Mouse (Mus musculus): ENCODE data around the gene Nos3. TPM values are rescaled to one million over a fixed set of nuclear protein-coding genes. Genes with fewer than 3 reads are reported as not detected.

Nos3 gene
- total and polyA plus RNA-seq, 3 experiments, result 0.30 to 0.36 (median 0.31) TPM

DNA sequence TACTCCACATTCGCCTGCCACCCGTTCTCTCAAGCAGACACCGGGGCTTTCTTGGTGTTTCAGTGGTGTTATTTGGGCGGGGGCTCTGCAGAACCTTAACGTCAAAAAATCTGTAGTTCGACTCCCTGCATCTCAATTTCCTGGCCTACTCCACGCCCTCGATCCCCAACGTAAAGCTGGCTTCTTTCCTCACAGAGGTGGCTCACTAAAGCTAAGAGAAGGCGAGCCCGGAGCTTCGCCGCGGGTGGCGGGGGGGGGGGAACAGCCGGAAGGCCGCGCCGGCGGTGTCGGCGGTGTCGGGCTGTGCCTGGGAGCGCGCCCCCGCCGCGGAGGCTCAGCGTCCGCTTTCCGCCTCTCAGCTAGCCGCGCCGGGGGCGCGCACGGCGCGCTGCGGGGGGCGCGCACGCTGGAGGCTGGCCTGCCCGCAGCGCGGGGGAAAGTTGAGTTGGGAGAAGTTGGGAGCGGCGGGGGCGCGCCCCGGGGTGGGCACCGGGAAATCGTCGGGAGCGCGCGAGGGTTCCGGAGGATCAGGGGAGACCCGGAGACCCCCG is 60.3 kb downstream of the Nos3 start:
- Histone ChIP-seq H3K9ac (ENCODE audit: insufficient read depth, low read depth) (peak overlapping the region; percentile 97), H3K27me3 (replicated peaks) (no peaks in the 10 kb centered on the region), H3K79me2 (replicated peaks; ENCODE audit: control insufficient read depth, extremely low read depth, insufficient read depth, poor library complexity, severe bottlenecking) (peaks cover 10% of the 10 kb centered on the region; the same call in 1 of the 2 replicates), H3K27ac (ENCODE audit: insufficient read depth, low read depth) (peak overlapping the region; percentile 10; the same call in 1 of the 2 replicates), H3K4me1 (ENCODE audit: control insufficient read depth in 1 of 2, insufficient read depth in 2 of 2) (peaks cover 16 to 41% of the 10 kb centered on the region in 2 experiments), H3K4me3 (replicated peaks in 1 of 3; ENCODE audit: low read depth in 2 of 3, low read length in 2 of 3, poor library complexity in 1 of 3) (peak overlapping the region; percentile 68 to 94 (median 86)), H3K4me2 (ENCODE audit: insufficient read depth, low read depth, poor library complexity, severe bottlenecking) (peak overlapping the region; percentile 84), H3K36me3 (replicated peaks in 1 of 2; ENCODE audit: control insufficient read depth in 1 of 2, insufficient read depth in 1 of 2, low read length in 1 of 2) (peaks cover 14 to 43% of the 10 kb centered on the region in 2 experiments), H3K9me3 (replicated peaks; ENCODE audit: low read length) (no peaks in the 10 kb centered on the region)
- dilution Hi-C loops (cut with MboI; ENCODE audit: extremely low pct_ligation_motif_present, extremely low pct_unique_long_range_greater_than_20kb, low sequenced_read_pairs), result no loop called here
- in situ Hi-C loops (cut with MboI; ENCODE audit: low pct_ligation_motif_present, low pct_unique_long_range_greater_than_20kb, low sequenced_read_pairs), result loop anchor here (5.0 kb wide), 1 partner anchor 32 kb away; no protein-coding TSS in a partner anchor
- TF ChIP-seq HCFC1 (IDR thresholded peaks at IDR 0.05; ENCODE audit: low read depth, low read length), result peak; percentile 29; the same call in 1 of the 2 replicates
- TF ChIP-seq ELF1 (IDR thresholded peaks at IDR 0.05; ENCODE audit: low read depth, low read length), result peak; percentile 66
- TF ChIP-seq NRF1 (IDR thresholded peaks at IDR 0.05; ENCODE audit: low read depth, low read length), result peak; percentile 37; the same call in 1 of the 2 replicates
- TF ChIP-seq MAFK (IDR thresholded peaks at IDR 0.05; ENCODE audit: insufficient replicate concordance, low read length), result no peak
- TF ChIP-seq POLR2A (IDR thresholded peaks at IDR 0.05; ENCODE audit: low read depth, low read length), result peak; percentile 66
- TF ChIP-seq TCF12 (IDR thresholded peaks at IDR 0.05; ENCODE audit: low read depth, low read length), result peak; percentile 40; the same call in 1 of the 2 replicates
- TF ChIP-seq NELFE (IDR thresholded peaks at IDR 0.05; ENCODE audit: low read depth, low read length), result peak; percentile 57
- peak; percentile 10; the same call in 1 of the 2 replicates for TF ChIP-seq MAZ (IDR thresholded peaks at IDR 0.05; ENCODE audit: low read depth, low read length)
- no peak for TF ChIP-seq RAD21 (IDR thresholded peaks at IDR 0.05; ENCODE audit: low read depth, low read length)
- peak; percentile 74 for DNase-seq (ENCODE audit: extremely low read depth)

- in situ Hi-C loops (cut with MboI; ENCODE audit: low pct_ligation_motif_present, low pct_unique_long_range_greater_than_20kb, low sequenced_read_pairs), result no loop called here
- dilution Hi-C loops (cut with MboI; ENCODE audit: extremely low pct_ligation_motif_present, extremely low pct_unique_long_range_greater_than_20kb, low sequenced_read_pairs), result no loop called here
- no peaks in the 10 kb centered on the region for H3K9me3 ChIP-seq (replicated peaks; ENCODE audit: low read length)
- H3K4me2 ChIP-seq (ENCODE audit: insufficient read depth, low read depth, poor library complexity, severe bottlenecking), result peak overlapping the region; percentile 55
- H3K36me3 ChIP-seq (replicated peaks in 1 of 2; ENCODE audit: control insufficient read depth in 1 of 2, insufficient read depth in 1 of 2, low read length in 1 of 2), result peaks cover 14 to 43% of the 10 kb centered on the region in 2 experiments
- TF ChIP-seq CTCF (conservative IDR thresholded peaks at IDR 0.05 in 1 of 2, IDR thresholded peaks at IDR 0.05 in 1 of 2; ENCODE audit: low read depth in 2 of 2, low read length in 2 of 2) (peak in 1 of 2 experiments; percentile 46; a peak in 2 of 4 replicates), TCF12 (IDR thresholded peaks at IDR 0.05; ENCODE audit: low read depth, low read length) (no peak), ZNF384 (IDR thresholded peaks at IDR 0.05; ENCODE audit: low read depth, low read length) (no peak)
- H3K27me3 ChIP-seq (replicated peaks), result no peaks in the 10 kb centered on the region
- H3K9ac ChIP-seq (ENCODE audit: insufficient read depth, low read depth), result peak overlapping the region; percentile 54
- H3K4me3 ChIP-seq (replicated peaks in 1 of 3; ENCODE audit: low read depth in 2 of 3, low read length in 2 of 3, poor library complexity in 1 of 3), result peak overlapping the region; percentile 63 to 94 (median 68)
- peaks cover 10% of the 10 kb centered on the region; the same call in 1 of the 2 replicates for H3K79me2 ChIP-seq (replicated peaks; ENCODE audit: control insufficient read depth, extremely low read depth, insufficient read depth, poor library complexity, severe bottlenecking)
- peaks cover 16 to 41% of the 10 kb centered on the region in 2 experiments for H3K4me1 ChIP-seq (ENCODE audit: control insufficient read depth in 1 of 2, insufficient read depth in 2 of 2)
- no peak overlapping the region for H3K27ac ChIP-seq (ENCODE audit: insufficient read depth, low read depth)
- peak; percentile 53 for DNase-seq (ENCODE audit: extremely low read depth)
Measured at GRCm38 (mm10) chr5:24425421-24426036, 60.9 kb downstream of the Nos3 start.

GRCm38 (mm10) chr5:24426037-24426432 is 61.4 kb downstream of the Nos3 start:
- DNase-seq (ENCODE audit: extremely low read depth), result no peak
- H3K9me3 ChIP-seq (replicated peaks; ENCODE audit: low read length), result no peaks in the 10 kb centered on the region
- H3K4me3 ChIP-seq (replicated peaks in 1 of 3; ENCODE audit: low read depth in 2 of 3, low read length in 2 of 3, poor library complexity in 1 of 3), result peak overlapping the region; percentile 63 to 94 (median 68)
- peak overlapping the region; percentile 55 for H3K4me2 ChIP-seq (ENCODE audit: insufficient read depth, low read depth, poor library complexity, severe bottlenecking)
- no peaks in the 10 kb centered on the region for H3K27me3 ChIP-seq (replicated peaks)
- H3K4me1 ChIP-seq (ENCODE audit: control insufficient read depth in 1 of 2, insufficient read depth in 2 of 2), result peaks cover 16 to 41% of the 10 kb centered on the region in 2 experiments
- in situ Hi-C loops (cut with MboI; ENCODE audit: low pct_ligation_motif_present, low pct_unique_long_range_greater_than_20kb, low sequenced_read_pairs) (no loop called here), dilution Hi-C loops (cut with MboI; ENCODE audit: extremely low pct_ligation_motif_present, extremely low pct_unique_long_range_greater_than_20kb, low sequenced_read_pairs) (no loop called here)
- H3K27ac ChIP-seq (ENCODE audit: insufficient read depth, low read depth), result no peak overlapping the region
- peaks cover 10% of the 10 kb centered on the region; the same call in 1 of the 2 replicates for H3K79me2 ChIP-seq (replicated peaks; ENCODE audit: control insufficient read depth, extremely low read depth, insufficient read depth, poor library complexity, severe bottlenecking)
- no peak for TF ChIP-seq RCOR1 (conservative IDR thresholded peaks at IDR 0.05; ENCODE audit: low read depth, low read length)
- no peak for TF ChIP-seq NELFE (IDR thresholded peaks at IDR 0.05; ENCODE audit: low read depth, low read length)
- no peak for TF ChIP-seq GABPA (IDR thresholded peaks at IDR 0.05; ENCODE audit: insufficient replicate concordance, low read depth, low read length)
- no peak for TF ChIP-seq RAD21 (IDR thresholded peaks at IDR 0.05; ENCODE audit: low read depth, low read length)
- no peak for TF ChIP-seq CTCF (conservative IDR thresholded peaks at IDR 0.05 in 1 of 2, IDR thresholded peaks at IDR 0.05 in 1 of 2; ENCODE audit: low read depth in 2 of 2, low read length in 2 of 2)
- no peak for TF ChIP-seq ZNF384 (IDR thresholded peaks at IDR 0.05; ENCODE audit: low read depth, low read length)
- TF ChIP-seq E2F4 (IDR thresholded peaks at IDR 0.05; ENCODE audit: insufficient replicate concordance, low read depth, low read length), result no peak
- TF ChIP-seq NRF1 (IDR thresholded peaks at IDR 0.05; ENCODE audit: low read depth, low read length), result no peak
- no peak for TF ChIP-seq CHD1 (IDR thresholded peaks at IDR 0.05; ENCODE audit: low read depth, low read length)
- TF ChIP-seq SIN3A (IDR thresholded peaks at IDR 0.05; ENCODE audit: low read length), result no peak
- TF ChIP-seq POLR2AphosphoS2 (IDR thresholded peaks at IDR 0.05; ENCODE audit: low read depth, low read length), result no peak
- no peak for TF ChIP-seq ZMIZ1 (IDR thresholded peaks at IDR 0.05; ENCODE audit: low read depth, low read length)
- no peak for TF ChIP-seq JUN (IDR thresholded peaks at IDR 0.05; ENCODE audit: insufficient read depth, low read depth, low read length)
- TF ChIP-seq ELF1 (IDR thresholded peaks at IDR 0.05; ENCODE audit: low read depth, low read length), result no peak
- H3K9ac ChIP-seq (ENCODE audit: insufficient read depth, low read depth), result peak overlapping the region; percentile 54
- H3K36me3 ChIP-seq (replicated peaks in 1 of 2; ENCODE audit: control insufficient read depth in 1 of 2, insufficient read depth in 1 of 2, low read length in 1 of 2), result peaks cover 18 to 43% of the 10 kb centered on the region in 2 experiments

All from CH12.LX (cell line).